Mouse (Mus musculus) embryonic facial prominence, embryonic 10.5 days (tissue): ENCODE results near the gene Stmn3. TPM values are rescaled to one million over a fixed set of nuclear protein-coding genes. Genes with fewer than 3 reads are reported as not detected.
"Not testable (repeated sequence)": the region's sequence is repeated elsewhere in the genome, so short reads cannot be mapped to it uniquely, and the experiment has no call there.

Source experiments
- DNase-seq: peaks from one replicate; pipeline ENCODE4 v3.0.0-alpha.2; 2017; ENCODE audit warnings: low spot score
- H3K27ac ChIP-seq: fragments of 300-500 bp; sonication (generic); replicated peaks from 2 replicates; pipeline ENCODE4 v1.5.1; 2016; ENCODE audit warnings: mild to moderate bottlenecking
- H3K27me3 ChIP-seq: fragments of 300-500 bp; sonication (generic); replicated peaks from 2 replicates; pipeline ENCODE4 v1.6.1; 2016; ENCODE audit warnings: low read depth, mild to moderate bottlenecking; ENCODE audit not compliant: poor library complexity, severe bottlenecking
- H3K36me3 ChIP-seq: fragments of 300-500 bp; sonication (generic); replicated peaks from 2 replicates; pipeline ENCODE4 v1.6.1; 2016; ENCODE audit warnings: mild to moderate bottlenecking, moderate library complexity
- H3K4me1 ChIP-seq: fragments of 300-500 bp; sonication (generic); 2 replicates; pipeline ENCODE4 v1.6.1; 2016
- H3K4me3 ChIP-seq: fragments of 300-500 bp; sonication (generic); 2 replicates; pipeline ENCODE4 v1.5.1; 2016; ENCODE audit warnings: mild to moderate bottlenecking, moderate library complexity
- H3K9me3 ChIP-seq: fragments of 300-500 bp; sonication (generic); 2 replicates; pipeline ENCODE4 v1.6.1; 2016; ENCODE audit warnings: mild to moderate bottlenecking
- WGBS: fragments of 180-500 bp; shearing (Covaris S2); methylation state at CpG from one replicate; pipeline ENCODE4 v1.1.7; 2016; 5-methylcytosine and 5-hydroxymethylcytosine counted together
- polyA plus RNA-seq: library from polyadenylated mRNA; unstranded; fragments of >200 nt; fragmentation: Nextera tagmentation; extraction: Ambion mirVana; gene quantifications from 2 replicates; pipeline ENCODE4 v1.2.1, GENCODE M21; 2016

The Stmn3 gene
- polyA plus RNA-seq, 1 experiment from 2014 or later = 53.7 TPM

- WGBS = 13% methylated on average over 5 of the region's 5 CpGs
- H3K36me3 ChIP-seq = no peaks in the 10 kb centered on the region
- H3K4me3 ChIP-seq = peak overlapping the region; percentile 59
- H3K4me1 ChIP-seq = peaks cover 13% of the 10 kb centered on the region
- peaks cover 80% of the 10 kb centered on the region for H3K27me3 ChIP-seq
- no peak for DNase-seq
- peak overlapping the region; percentile 66; the same call in 1 of the 2 replicates for H3K27ac ChIP-seq
- no peaks in the 10 kb centered on the region for H3K9me3 ChIP-seq
Measured at GRCm38 (mm10) chr2:181313006-181313343, 1.3 kb downstream of the Stmn3 start.

- 69% methylated on average over 3 of the region's 3 CpGs for WGBS
- Histone ChIP-seq H3K4me1 (peaks cover 13% of the 10 kb centered on the region), H3K27ac (no peak overlapping the region), H3K9me3 (no peaks in the 10 kb centered on the region), H3K36me3 (no peaks in the 10 kb centered on the region), H3K27me3 (peaks cover 85% of the 10 kb centered on the region), H3K4me3 (peak overlapping the region; percentile 59; the same call in 1 of the 2 replicates)
- no peak for DNase-seq
Measured at GRCm38 (mm10) chr2:181312435-181312834, 1.9 kb downstream of the Stmn3 start.

GRCm38 (mm10) chr2:181307144-181307804 is 7.0 kb downstream of the Stmn3 start:
- H3K4me3 ChIP-seq = peak overlapping the region; percentile 25; the same call in 1 of the 2 replicates
- H3K4me1 ChIP-seq = peaks cover 6% of the 10 kb centered on the region
- no peaks in the 10 kb centered on the region for H3K9me3 ChIP-seq
- no peak overlapping the region for H3K27ac ChIP-seq
- DNase-seq = peak; percentile 68
- H3K36me3 ChIP-seq = peaks cover 4% of the 10 kb centered on the region; the same call in 1 of the 2 replicates
- 9% methylated on average over 30 of the region's 30 CpGs for WGBS
- H3K27me3 ChIP-seq = peaks cover 60% of the 10 kb centered on the region

GRCm38 (mm10) chr2:181304944-181305343 is 9.4 kb downstream of the Stmn3 start:
- WGBS = 86% methylated on average over 1 of the region's 1 CpGs
- no peaks in the 10 kb centered on the region; the same call in 1 of the 2 replicates for H3K9me3 ChIP-seq
- H3K27ac ChIP-seq = no peak overlapping the region
- no peak overlapping the region for H3K4me3 ChIP-seq
- H3K4me1 ChIP-seq = peaks cover 6% of the 10 kb centered on the region
- DNase-seq = no peak
- peaks cover 27% of the 10 kb centered on the region for H3K36me3 ChIP-seq
- H3K27me3 ChIP-seq = peaks cover 42% of the 10 kb centered on the region

GRCm38 (mm10) chr2:181302041-181302440 is 12.3 kb downstream of the Stmn3 start:
- Histone ChIP-seq H3K36me3 (peaks cover 38% of the 10 kb centered on the region), H3K27me3 (peaks cover 22% of the 10 kb centered on the region), H3K4me1 (peaks cover 2% of the 10 kb centered on the region), H3K9me3 (no peaks in the 10 kb centered on the region; the same call in 1 of the 2 replicates), H3K4me3 (no peak overlapping the region), H3K27ac (no peak overlapping the region)
- DNase-seq = peak; percentile 66
- WGBS = 29% methylated on average over 3 of the region's 3 CpGs

- Histone ChIP-seq H3K27ac (no peak overlapping the region), H3K9me3 (no peaks in the 10 kb centered on the region), H3K36me3 (peaks cover 15% of the 10 kb centered on the region), H3K4me1 (peaks cover 16% of the 10 kb centered on the region), H3K4me3 (no peak overlapping the region), H3K27me3 (no peaks in the 10 kb centered on the region)
- 78% methylated on average over 1 of the region's 1 CpGs for WGBS
- no peak for DNase-seq
Measured at GRCm38 (mm10) chr2:181290937-181291336, 23.4 kb downstream of the Stmn3 start.

GRCm38 (mm10) chr2:181288691-181289090 is 25.6 kb downstream of the Stmn3 start:
- DNase-seq = no peak
- 83% methylated on average over 3 of the region's 3 CpGs for WGBS
- no peaks in the 10 kb centered on the region for H3K27me3 ChIP-seq
- peaks cover 16% of the 10 kb centered on the region for H3K4me1 ChIP-seq
- peak overlapping the region; percentile 98 for H3K27ac ChIP-seq
- H3K36me3 ChIP-seq = peaks cover 28% of the 10 kb centered on the region
- peak overlapping the region; percentile 77 for H3K4me3 ChIP-seq
- H3K9me3 ChIP-seq = no peaks in the 10 kb centered on the region

- H3K4me1 ChIP-seq = peaks cover 16% of the 10 kb centered on the region
- H3K9me3 ChIP-seq, H3K27me3 ChIP-seq: not testable (repeated sequence)
- WGBS = 5% methylated on average over 38 of the region's 38 CpGs
- DNase-seq = peak; percentile 96
- peak within 1 kb of the TSS; percentile 77 for H3K4me3 ChIP-seq
- peak within 1 kb of the TSS; percentile 98 for H3K27ac ChIP-seq
- H3K36me3 ChIP-seq = peaks cover 35% of the 10 kb centered on the region
Measured at GRCm38 (mm10) chr2:181287958-181288350, 26.3 kb downstream of the Stmn3 start, which contains the start of gene Gmeb2. Gmeb2 (minus strand) TSS chr2:181288035.

GRCm38 (mm10) chr2:181287338-181287957 is 26.9 kb downstream of the Stmn3 start:
- no peaks in the 10 kb centered on the region for H3K27me3 ChIP-seq
- 1% methylated on average over 71 of the region's 71 CpGs for WGBS
- peaks cover 40% of the 10 kb centered on the region for H3K36me3 ChIP-seq

GRCm38 (mm10) chr2:181286629-181287337 is 27.5 kb downstream of the Stmn3 start:
- Histone ChIP-seq H3K9me3 (no peaks in the 10 kb centered on the region), H3K4me1 (peaks cover 16% of the 10 kb centered on the region), H3K4me3 (peak overlapping the region; percentile 77), H3K27ac (peak overlapping the region; percentile 98), H3K27me3 (no peaks in the 10 kb centered on the region), H3K36me3 (peaks cover 46% of the 10 kb centered on the region)
- WGBS = 61% methylated on average over 6 of the region's 6 CpGs
- no peak for DNase-seq

More at GRCm38 (mm10) chr2:181287338-181287957, 26.9 kb downstream of the Stmn3 start:
- peaks cover 16% of the 10 kb centered on the region for H3K4me1 ChIP-seq
- peak; percentile 93 for DNase-seq
- peak overlapping the region; percentile 98 for H3K27ac ChIP-seq
- H3K9me3 ChIP-seq = no peaks in the 10 kb centered on the region
- peak overlapping the region; percentile 77 for H3K4me3 ChIP-seq

- DNase-seq = no peak
- no peak overlapping the region for H3K4me3 ChIP-seq
- 93% methylated on average over 1 of the region's 1 CpGs for WGBS
- H3K9me3 ChIP-seq = no peaks in the 10 kb centered on the region
- no peak overlapping the region for H3K27ac ChIP-seq
- H3K36me3 ChIP-seq = peaks cover 88% of the 10 kb centered on the region
- H3K4me1 ChIP-seq = no peaks in the 10 kb centered on the region
- no peaks in the 10 kb centered on the region for H3K27me3 ChIP-seq
Measured at GRCm38 (mm10) chr2:181279968-181280367, 34.3 kb downstream of the Stmn3 start.

- Histone ChIP-seq H3K27ac (no peak overlapping the region), H3K4me3 (no peak overlapping the region), H3K27me3 (no peaks in the 10 kb centered on the region), H3K9me3 (no peaks in the 10 kb centered on the region), H3K4me1 (no peaks in the 10 kb centered on the region), H3K36me3 (peaks cover 87% of the 10 kb centered on the region)
- WGBS = 80% methylated on average over 3 of the region's 3 CpGs
- no peak for DNase-seq
Measured at GRCm38 (mm10) chr2:181277866-181278265, 36.4 kb downstream of the Stmn3 start.
